Comparison of ENCODE assay signal across 24 mouse cellular contexts in the genomic region with DNA sequence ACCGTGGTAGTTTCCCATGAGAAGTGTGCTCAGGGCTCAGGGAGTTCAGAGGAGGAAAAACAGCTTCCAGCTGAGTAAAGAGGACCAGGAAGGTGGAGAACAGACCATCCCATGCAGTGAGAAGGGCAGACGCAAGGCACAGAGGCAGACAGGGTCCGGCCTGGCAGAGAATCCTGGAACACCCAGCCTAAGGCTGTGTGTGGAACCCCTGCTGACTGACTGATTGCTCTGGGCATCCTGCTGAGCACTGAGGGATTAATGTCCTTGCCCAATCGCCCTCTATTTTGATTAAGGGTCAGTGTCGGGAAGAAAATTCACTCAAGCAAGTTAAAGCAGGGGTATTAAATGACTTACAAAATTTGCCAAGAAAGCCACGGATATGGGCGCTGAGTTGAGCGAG. TPM values are rescaled to one million over a fixed set of nuclear protein-coding genes. Genes with fewer than 3 reads are reported as not detected.
"Had no signal": no experiment of that assay in that cellular context is flagged by ENCODE, and none has a peak within 500 bp of the region (broad histone marks: within the 10 kb centered on the region; RNA-seq: fewer than 3 reads in every experiment).

No protein-coding gene starts in this region.

- H3K36me3 ChIP-seq: limb, embryonic 10.5 days; limb, embryonic 13.5 days; liver, embryonic 12.5 days; liver, embryonic 15.5 days; lung, embryonic 15.5 days; midbrain, embryonic 10.5 days; neural tube, embryonic 12.5 days; neural tube, embryonic 15.5 days had no signal

- H3K27me3 ChIP-seq: limb, embryonic 13.5 days; liver, embryonic 12.5 days; liver, embryonic 15.5 days; lung, embryonic 15.5 days; megakaryocyte, embryonic 14.5 days; neural tube, embryonic 12.5 days; neural tube, embryonic 15.5 days had no signal

- H3K9me3 ChIP-seq: limb, embryonic 10.5 days; limb, embryonic 13.5 days; liver, embryonic 12.5 days; liver, embryonic 15.5 days; lung, embryonic 15.5 days; midbrain, embryonic 10.5 days; neural tube, embryonic 12.5 days; neural tube, embryonic 15.5 days had no signal

- H3K4me1 ChIP-seq: limb, embryonic 10.5 days; limb, embryonic 13.5 days; liver, embryonic 12.5 days; liver, embryonic 15.5 days; lung, embryonic 15.5 days; megakaryocyte, embryonic 14.5 days; neural tube, embryonic 15.5 days had no signal

- H3K4me2 ChIP-seq: limb, embryonic 13.5 days; liver, embryonic 12.5 days; liver, embryonic 15.5 days; lung, embryonic 15.5 days; neural tube, embryonic 12.5 days; neural tube, embryonic 15.5 days had no signal

- DNase-seq: kidney, postnatal 25 days; layer of hippocampus, adult 9-11 months; liver; lung, adult 18-20 months; lung, postnatal 10 days; lung, postnatal 36 days; midbrain, embryonic 14.5 days; thymus, adult 18-20 months; thymus, postnatal 4 days had no signal

- ATAC-seq: liver, embryonic 12.5 days had no signal

- H3K27ac ChIP-seq: kidney, postnatal 0 days; layer of hippocampus, adult 2 months; limb, embryonic 10.5 days; limb, embryonic 13.5 days; liver, embryonic 12.5 days; liver, embryonic 15.5 days; lung, embryonic 15.5 days; midbrain, embryonic 10.5 days; neural tube, embryonic 12.5 days; neural tube, embryonic 15.5 days had no signal

- H3K9ac ChIP-seq: limb, embryonic 13.5 days; liver, embryonic 12.5 days; liver, embryonic 15.5 days; lung, embryonic 15.5 days; neural tube, embryonic 12.5 days; neural tube, embryonic 15.5 days had no signal

- H3K4me3 ChIP-seq: layer of hippocampus, adult 2 months; limb, embryonic 10.5 days; limb, embryonic 13.5 days; liver, embryonic 12.5 days; liver, embryonic 15.5 days; lung, embryonic 15.5 days; megakaryocyte, embryonic 14.5 days; midbrain, embryonic 10.5 days; neural tube, embryonic 12.5 days; neural tube, embryonic 15.5 days had no signal

RNA-seq across cellular contexts. Expression of gene Pmfbp1, which starts 36.4 kb away (rescaled TPM):
- polyA plus RNA-seq: large intestine, adult 2 months; liver, embryonic 12.5 days; liver, embryonic 15.5 days; lung, embryonic 15.5 days; small intestine, adult 2 months; spleen, adult 2 months; stomach, embryonic 16.5 days had no signal
